Mouse (Mus musculus) heart, postnatal 0 days (tissue): ENCODE results near the gene Shroom1.
A peak's percentile ranks its signal among the peaks of the same experiment; 100 is the strongest.

Experiments
- CTCF ChIP-seq: IDR thresholded peaks from 2 replicates; pipeline ENCODE4 v1.5.1; 2016; ENCODE audit warnings: antibody characterized with exemption, control low read depth, low read depth
- EP300 ChIP-seq: IDR thresholded peaks from 2 replicates; pipeline ENCODE4 v1.6.1; 2016; ENCODE audit warnings: antibody characterized with exemption, low read depth

DNA sequence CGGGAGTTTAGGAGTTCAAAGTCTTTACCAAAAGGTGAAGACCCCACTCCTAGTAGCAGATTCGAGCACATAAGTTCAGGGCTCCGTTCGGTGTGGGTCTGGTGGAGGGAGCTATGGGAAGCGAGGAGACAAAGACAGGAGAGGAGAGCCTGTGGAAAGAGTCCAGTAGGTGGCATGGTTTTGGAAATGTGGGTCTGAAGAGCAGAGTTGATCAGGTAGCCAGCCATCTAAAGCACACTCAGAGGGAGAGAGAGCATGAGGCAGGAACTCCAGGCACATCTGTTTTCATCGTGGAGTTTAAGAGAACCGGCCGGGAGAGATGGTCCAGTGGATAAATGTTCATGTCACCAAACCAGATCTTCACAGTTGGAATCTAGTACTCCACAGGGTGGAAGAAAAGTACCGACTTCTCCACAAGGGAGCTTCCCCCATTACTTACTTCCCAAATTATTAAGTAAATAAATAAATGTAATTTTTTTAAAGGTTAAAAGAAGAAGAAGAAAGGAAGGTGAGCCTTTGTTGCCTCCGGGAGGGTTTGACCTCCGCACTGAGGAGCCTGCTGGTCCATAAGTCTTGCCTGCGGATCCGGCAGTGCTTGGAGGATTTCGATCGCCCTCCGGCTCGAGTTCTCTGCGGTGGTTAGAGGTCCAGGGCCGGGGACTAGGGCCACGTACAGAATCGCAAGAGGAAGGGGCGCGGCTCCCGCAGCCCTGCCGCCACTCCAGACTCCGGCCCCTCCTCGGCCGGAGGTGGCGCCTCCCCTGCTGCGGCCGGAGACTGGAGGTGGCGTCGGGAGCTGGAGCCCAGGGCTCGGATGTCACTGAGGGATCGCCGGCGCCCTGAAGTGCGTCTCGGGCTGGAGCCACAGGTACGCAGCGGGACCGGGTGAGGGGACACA, at the start of gene Shroom1, which contains the start of gene Gm10447:
- TF ChIP-seq CTCF (peak; percentile 39), EP300 (no peak)
